Mouse (Mus musculus): ENCODE measurements around the gene Magi1. TPM values are rescaled to one million over a fixed set of nuclear protein-coding genes. Genes with fewer than 3 reads are reported as not detected.

Gene Magi1
- total and polyA plus RNA-seq, 3 experiments = 4.1 to 16.5 (median 14.0) TPM

- no peak overlapping the region for H3K27ac ChIP-seq
- DNase-seq = no peak
- no peaks in the 10 kb centered on the region for H3K36me3 ChIP-seq (ENCODE audit: control insufficient read depth, insufficient read depth, low read length)
- 77% methylated on average over 7 of the region's 7 CpGs for WGBS
- intact Hi-C loops (cut with DNase I) = loop anchor here (5.0 kb wide), 1 partner anchor 133 kb away; no protein-coding TSS in a partner anchor
- no peak overlapping the region for H3K4me3 ChIP-seq
- no peaks in the 10 kb centered on the region for H3K27me3 ChIP-seq (ENCODE audit: control insufficient read depth, insufficient read depth, low read length)
- H3K79me2 ChIP-seq (replicated peaks; ENCODE audit: control insufficient read depth, insufficient read depth, low read length) = no peaks in the 10 kb centered on the region
- H3K4me1 ChIP-seq (ENCODE audit: control insufficient read depth, insufficient read depth, low read length) = peaks cover 7% of the 10 kb centered on the region
- TF ChIP-seq CTCF (IDR thresholded peaks at IDR 0.05) (no peak), EP300 (IDR thresholded peaks at IDR 0.05; ENCODE audit: insufficient read depth, low read depth, low read length) (no peak), POLR2A (IDR thresholded peaks at IDR 0.05; ENCODE audit: insufficient read depth, low read depth, low read length) (no peak)
- no peak overlapping the region for H3K9ac ChIP-seq (ENCODE audit: low read depth, low read length)
Observed at GRCm38 (mm10) chr6:93848942-93849790, 434.6 kb downstream of the Magi1 start.

DNA sequence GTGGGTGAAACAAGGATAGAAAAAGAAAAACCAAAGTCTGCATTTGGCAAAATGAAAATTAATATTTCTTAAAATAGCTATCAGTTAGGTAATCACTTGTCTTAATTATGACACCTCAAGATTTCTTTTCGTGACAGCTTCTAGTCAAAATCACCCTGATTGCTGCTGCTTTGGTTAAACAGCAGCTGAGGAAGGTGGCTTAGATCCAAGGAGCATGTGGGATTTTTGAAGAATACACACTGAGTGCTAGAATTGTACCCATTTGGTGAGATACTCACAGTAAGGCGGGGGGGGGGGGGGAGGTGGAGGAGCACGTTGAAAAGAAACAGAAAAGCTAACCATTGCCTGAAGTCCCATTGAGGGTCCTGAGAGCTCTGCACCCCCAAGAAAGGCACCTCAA, 438.2 kb downstream of the Magi1 start:
- Histone ChIP-seq H3K9ac (ENCODE audit: low read depth, low read length) (no peak overlapping the region), H3K79me2 (replicated peaks; ENCODE audit: control insufficient read depth, insufficient read depth, low read length) (no peaks in the 10 kb centered on the region), H3K4me1 (ENCODE audit: control insufficient read depth, insufficient read depth, low read length) (peaks cover 7% of the 10 kb centered on the region), H3K27me3 (ENCODE audit: control insufficient read depth, insufficient read depth, low read length) (no peaks in the 10 kb centered on the region; the same call in 1 of the 2 replicates), H3K27ac (no peak overlapping the region), H3K4me3 (no peak overlapping the region), H3K36me3 (ENCODE audit: control insufficient read depth, insufficient read depth, low read length) (no peaks in the 10 kb centered on the region)
- TF ChIP-seq EP300 (IDR thresholded peaks at IDR 0.05; ENCODE audit: insufficient read depth, low read depth, low read length) = no peak
- TF ChIP-seq POLR2A (IDR thresholded peaks at IDR 0.05; ENCODE audit: insufficient read depth, low read depth, low read length) = no peak
- no peak for TF ChIP-seq CTCF (IDR thresholded peaks at IDR 0.05)
- WGBS = 70% methylated on average over 3 of the region's 3 CpGs
- intact Hi-C loops (cut with DNase I) = loop anchor here (5.0 kb wide), 1 partner anchor 137 kb away; no protein-coding TSS in a partner anchor
- no peak for DNase-seq

DNA sequence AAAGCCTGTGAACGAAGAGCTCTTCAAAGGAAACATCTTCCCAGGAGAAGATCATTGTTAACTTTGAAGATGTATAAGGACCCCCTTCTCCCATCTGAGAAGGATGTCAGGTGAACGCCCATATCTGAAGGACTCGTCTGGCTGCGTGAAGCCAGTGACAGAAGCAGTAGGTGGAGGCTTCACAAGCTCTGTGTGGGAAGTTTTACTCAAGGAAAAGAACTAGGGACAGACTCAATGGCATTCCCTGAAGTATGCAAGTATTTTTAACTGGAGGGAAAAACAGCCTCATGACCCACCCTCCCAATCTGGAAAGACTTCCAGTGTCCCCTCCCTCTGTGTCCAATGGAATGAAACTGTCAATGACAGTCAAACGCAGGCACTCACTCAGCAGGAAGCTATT, 438.6 kb downstream of the Magi1 start:
- no peak overlapping the region for H3K27ac ChIP-seq
- intact Hi-C loops (cut with DNase I) = loop anchor here (5.0 kb wide), 1 partner anchor 137 kb away; no protein-coding TSS in a partner anchor
- WGBS = 54% methylated on average over 5 of the region's 5 CpGs

DNA sequence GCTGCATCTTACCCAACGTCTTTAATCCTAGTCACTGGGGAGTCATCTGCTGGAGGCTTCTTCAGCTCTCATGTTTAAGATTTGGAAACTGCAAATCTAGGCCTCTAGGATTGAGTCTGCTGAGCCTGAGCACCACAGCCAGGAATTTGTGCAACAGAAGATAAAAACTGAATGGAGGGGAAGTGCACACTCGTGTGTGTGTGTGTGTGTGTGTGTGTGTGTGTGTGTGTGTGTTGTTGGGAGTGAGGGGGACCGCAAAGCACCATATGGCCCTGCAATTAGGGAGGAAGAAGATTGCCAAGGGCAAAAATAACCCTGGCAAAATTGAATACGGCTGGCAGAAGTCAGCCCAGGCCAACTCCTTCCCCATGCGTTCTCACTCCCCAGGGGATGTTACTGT, 439.1 kb downstream of the Magi1 start:
- no peak overlapping the region for H3K9ac ChIP-seq (ENCODE audit: low read depth, low read length)
- H3K36me3 ChIP-seq (ENCODE audit: control insufficient read depth, insufficient read depth, low read length) = no peaks in the 10 kb centered on the region
- no peak overlapping the region for H3K4me3 ChIP-seq
- WGBS = 13% methylated on average over 5 of the region's 5 CpGs
- H3K27ac ChIP-seq = no peak overlapping the region
- H3K4me1 ChIP-seq (ENCODE audit: control insufficient read depth, insufficient read depth, low read length) = peaks cover 7% of the 10 kb centered on the region
- no peak for TF ChIP-seq EP300 (IDR thresholded peaks at IDR 0.05; ENCODE audit: insufficient read depth, low read depth, low read length)
- no peak for TF ChIP-seq CTCF (IDR thresholded peaks at IDR 0.05)
- no peak for TF ChIP-seq POLR2A (IDR thresholded peaks at IDR 0.05; ENCODE audit: insufficient read depth, low read depth, low read length)
- no peak for DNase-seq
- intact Hi-C loops (cut with DNase I) = no loop called here
- no peaks in the 10 kb centered on the region; the same call in 1 of the 2 replicates for H3K79me2 ChIP-seq (replicated peaks; ENCODE audit: control insufficient read depth, insufficient read depth, low read length)
- H3K27me3 ChIP-seq (ENCODE audit: control insufficient read depth, insufficient read depth, low read length) = no peaks in the 10 kb centered on the region; the same call in 1 of the 2 replicates

More for the DNA sequence above, 438.6 kb downstream of the Magi1 start:
- TF ChIP-seq EP300 (IDR thresholded peaks at IDR 0.05; ENCODE audit: insufficient read depth, low read depth, low read length) (no peak), POLR2A (IDR thresholded peaks at IDR 0.05; ENCODE audit: insufficient read depth, low read depth, low read length) (no peak), CTCF (IDR thresholded peaks at IDR 0.05) (no peak)
- H3K27me3 ChIP-seq (ENCODE audit: control insufficient read depth, insufficient read depth, low read length) = no peaks in the 10 kb centered on the region; the same call in 1 of the 2 replicates
- no peak for DNase-seq
- no peak overlapping the region for H3K4me3 ChIP-seq
- no peak overlapping the region for H3K9ac ChIP-seq (ENCODE audit: low read depth, low read length)
- no peaks in the 10 kb centered on the region for H3K36me3 ChIP-seq (ENCODE audit: control insufficient read depth, insufficient read depth, low read length)
- H3K79me2 ChIP-seq (replicated peaks; ENCODE audit: control insufficient read depth, insufficient read depth, low read length) = no peaks in the 10 kb centered on the region
- H3K4me1 ChIP-seq (ENCODE audit: control insufficient read depth, insufficient read depth, low read length) = peaks cover 7% of the 10 kb centered on the region

- WGBS = 92% methylated on average over 4 of the region's 4 CpGs
- Histone ChIP-seq H3K9ac (ENCODE audit: low read depth, low read length) (no peak overlapping the region), H3K4me3 (no peak overlapping the region), H3K36me3 (ENCODE audit: control insufficient read depth, insufficient read depth, low read length) (no peaks in the 10 kb centered on the region), H3K27me3 (ENCODE audit: control insufficient read depth, insufficient read depth, low read length) (no peaks in the 10 kb centered on the region), H3K27ac (no peak overlapping the region), H3K4me1 (ENCODE audit: control insufficient read depth, insufficient read depth, low read length) (no peaks in the 10 kb centered on the region), H3K79me2 (replicated peaks; ENCODE audit: control insufficient read depth, insufficient read depth, low read length) (no peaks in the 10 kb centered on the region; the same call in 1 of the 2 replicates)
- no peak for TF ChIP-seq POLR2A (IDR thresholded peaks at IDR 0.05; ENCODE audit: insufficient read depth, low read depth, low read length)
- TF ChIP-seq CTCF (IDR thresholded peaks at IDR 0.05) = no peak
- no peak for TF ChIP-seq EP300 (IDR thresholded peaks at IDR 0.05; ENCODE audit: insufficient read depth, low read depth, low read length)
- no peak for DNase-seq
- intact Hi-C loops (cut with DNase I) = no loop called here
Observed at GRCm38 (mm10) chr6:93838398-93838797, 445.3 kb downstream of the Magi1 start.

- Histone ChIP-seq H3K79me2 (replicated peaks; ENCODE audit: control insufficient read depth, insufficient read depth, low read length) (no peaks in the 10 kb centered on the region; the same call in 1 of the 2 replicates), H3K4me3 (no peak overlapping the region), H3K4me1 (ENCODE audit: control insufficient read depth, insufficient read depth, low read length) (no peaks in the 10 kb centered on the region), H3K27ac (no peak overlapping the region), H3K27me3 (ENCODE audit: control insufficient read depth, insufficient read depth, low read length) (no peaks in the 10 kb centered on the region), H3K9ac (ENCODE audit: low read depth, low read length) (no peak overlapping the region), H3K36me3 (ENCODE audit: control insufficient read depth, insufficient read depth, low read length) (no peaks in the 10 kb centered on the region)
- intact Hi-C loops (cut with DNase I) = no loop called here
- WGBS = 89% methylated on average over 5 of the region's 5 CpGs
- no peak for DNase-seq
- TF ChIP-seq POLR2A (IDR thresholded peaks at IDR 0.05; ENCODE audit: insufficient read depth, low read depth, low read length) = no peak
- TF ChIP-seq EP300 (IDR thresholded peaks at IDR 0.05; ENCODE audit: insufficient read depth, low read depth, low read length) = no peak
Observed at GRCm38 (mm10) chr6:93836585-93836984, 447.1 kb downstream of the Magi1 start.
